Mouse (Mus musculus): ENCODE results near the gene Cc2d1b.

Cc2d1b gene

DNA sequence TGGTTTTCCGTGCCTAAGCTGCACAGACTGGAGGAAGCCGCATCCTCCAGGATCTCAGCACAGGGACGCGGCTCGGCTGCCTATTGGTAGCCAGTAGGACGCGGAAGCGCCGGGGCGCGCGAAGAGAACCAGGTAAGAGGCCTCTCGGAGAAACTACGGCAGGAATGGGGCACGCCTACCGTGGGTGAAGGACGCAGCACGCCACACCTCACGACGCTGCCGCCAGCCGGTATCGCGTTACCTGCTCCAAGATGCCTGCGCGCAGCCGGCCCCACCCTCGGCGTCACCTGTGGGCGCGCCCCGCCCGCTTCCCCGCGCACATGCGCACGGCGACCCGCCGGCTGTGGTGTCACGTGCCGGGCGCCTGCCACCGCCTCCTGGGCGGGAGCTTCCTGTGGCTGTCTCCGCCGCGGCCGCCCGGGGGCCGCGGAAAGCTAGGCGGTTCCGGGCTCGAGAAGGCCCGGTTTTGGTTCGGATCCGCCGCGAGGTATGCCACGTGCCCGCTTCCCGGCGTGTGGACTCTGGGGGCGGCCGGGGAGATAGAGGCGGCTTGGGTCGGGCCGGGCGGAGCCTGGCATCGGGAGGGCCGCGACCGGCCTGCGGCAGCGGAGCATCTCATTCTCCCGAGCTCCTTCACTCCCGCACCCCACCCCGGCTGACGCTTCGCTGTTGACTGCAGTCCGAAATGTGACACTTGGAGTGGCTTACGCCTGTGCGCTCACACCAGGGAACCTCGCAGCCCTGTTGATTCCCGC is at the start of gene Cc2d1b:
Gene Cc2d1b (plus strand): TSS at position 354 of the 755 bp plus-strand sequence.
- peak; percentile 87 for DNase-seq

DNA sequence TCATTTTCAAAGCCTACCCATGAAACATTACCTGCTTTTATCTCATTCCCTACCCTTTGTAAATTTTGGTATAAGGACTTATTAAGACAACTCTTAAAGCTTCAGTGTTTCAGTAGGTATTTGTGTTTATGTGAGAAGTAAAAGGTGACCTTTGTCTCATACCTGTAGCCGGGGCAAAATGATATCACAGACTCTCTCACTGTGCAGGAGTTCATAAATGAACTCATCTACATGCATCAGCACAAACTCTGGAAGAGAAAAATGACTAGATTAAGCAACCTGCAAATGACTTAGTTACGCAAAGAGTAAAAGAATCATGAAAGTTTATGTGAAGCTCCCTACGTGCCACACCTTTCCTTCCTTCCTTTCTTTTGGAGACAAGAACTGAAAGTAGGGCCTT is 47.1 kb upstream of the Cc2d1b start:
- no peak for DNase-seq

DNA sequence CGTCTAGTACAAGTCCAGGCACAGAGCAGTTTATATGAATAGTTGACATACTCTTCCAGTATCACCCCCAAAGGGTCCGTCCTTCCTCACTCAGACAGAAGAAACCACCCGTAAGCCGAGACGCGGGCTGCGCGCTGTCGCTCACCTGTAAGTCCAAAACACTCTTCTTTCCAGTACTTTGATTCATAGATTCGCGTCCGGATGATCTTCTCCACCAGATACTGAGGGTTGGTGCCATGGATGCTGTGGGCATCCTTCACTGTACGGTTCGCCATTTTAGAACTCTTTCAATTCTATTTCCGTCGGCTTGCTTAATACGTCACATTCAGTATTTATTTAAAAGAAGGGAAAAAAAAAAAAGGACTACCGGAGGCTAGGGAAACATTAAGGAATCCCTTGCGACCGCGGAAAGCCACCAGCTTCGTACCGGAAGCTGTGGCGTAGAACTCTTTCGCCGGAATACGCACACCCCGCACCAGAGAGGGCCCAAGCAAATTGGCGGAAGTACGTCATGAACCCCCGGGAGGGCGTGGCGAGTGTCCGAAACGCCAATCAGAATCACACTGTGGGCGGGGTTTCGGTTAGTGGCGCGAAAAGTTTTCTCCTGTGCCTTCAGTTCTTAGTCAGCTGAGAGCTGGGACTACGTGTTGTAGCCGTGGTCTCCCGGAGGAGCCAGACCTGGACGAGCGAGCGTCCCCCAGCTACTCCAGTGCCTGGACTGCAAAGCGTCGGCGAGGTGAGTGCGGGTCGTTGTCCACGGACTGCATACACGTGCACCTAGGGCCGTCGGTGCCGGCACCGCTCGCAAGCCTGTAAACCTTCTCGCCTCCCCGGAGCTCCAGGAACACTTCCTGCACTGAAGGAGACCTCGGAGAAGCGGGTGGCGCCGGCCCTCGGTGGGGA is 40.6 kb upstream of the Cc2d1b start, which contains the start of the genes Prpf38a and Orc1:
Gene Prpf38a (minus strand): TSS at position 497 of the 903 bp plus-strand sequence.
Gene Orc1 (plus strand): TSS at position 584 of the 903 bp plus-strand sequence.
- DNase-seq: peak; percentile 95

DNA sequence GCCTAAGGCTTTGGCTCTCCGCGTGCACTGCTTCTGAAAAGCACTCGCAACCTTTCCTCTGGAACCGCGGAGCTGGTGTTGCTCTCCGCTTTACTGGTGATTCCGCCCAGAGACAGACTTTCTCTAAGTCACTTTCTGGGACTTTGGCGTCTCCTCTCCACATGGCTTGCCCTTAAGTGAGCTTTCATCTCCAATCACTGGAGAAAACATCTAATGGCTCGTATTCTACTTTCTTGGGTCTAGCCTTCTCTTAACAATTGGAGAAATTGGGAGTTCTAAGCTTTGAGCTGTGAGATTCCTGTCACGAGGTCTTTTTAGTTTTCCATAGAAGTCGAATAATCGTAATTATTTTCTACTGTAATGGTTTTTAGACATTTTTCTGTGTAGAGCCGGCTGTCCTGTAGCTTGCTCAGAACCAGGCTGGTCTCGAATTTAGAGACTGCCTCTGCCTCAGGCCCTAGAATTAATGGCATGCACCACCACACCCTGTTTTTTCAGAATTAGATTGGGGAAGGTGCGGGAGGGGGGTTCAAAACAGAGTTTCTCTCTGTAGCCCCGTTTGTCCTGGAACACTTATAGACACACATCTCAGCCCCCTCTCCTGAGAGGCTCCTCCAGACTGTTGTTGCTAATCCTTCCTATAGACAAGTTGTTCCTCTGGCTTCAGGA is 39.9 kb upstream of the Cc2d1b start:
- DNase-seq: no peak

DNA sequence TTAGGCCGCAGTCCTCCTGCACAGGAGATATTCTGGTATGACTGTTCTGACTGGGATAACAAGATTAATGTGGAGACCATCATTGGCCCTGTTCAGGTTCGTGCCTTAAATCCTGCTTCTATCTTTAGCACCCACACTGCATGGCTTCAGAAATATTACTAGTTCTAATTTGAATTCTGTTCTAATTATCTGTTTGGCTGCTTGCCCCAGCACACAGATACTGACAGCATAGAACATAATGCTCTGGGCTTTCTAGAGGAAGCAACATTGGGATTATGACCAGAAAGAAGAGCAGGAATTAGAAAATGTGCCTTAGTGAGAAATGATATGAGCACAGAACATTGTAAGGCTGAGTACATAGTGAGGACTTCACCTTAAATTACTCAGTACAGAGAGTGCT is 26.4 kb upstream of the Cc2d1b start:
- no peak for DNase-seq

DNA sequence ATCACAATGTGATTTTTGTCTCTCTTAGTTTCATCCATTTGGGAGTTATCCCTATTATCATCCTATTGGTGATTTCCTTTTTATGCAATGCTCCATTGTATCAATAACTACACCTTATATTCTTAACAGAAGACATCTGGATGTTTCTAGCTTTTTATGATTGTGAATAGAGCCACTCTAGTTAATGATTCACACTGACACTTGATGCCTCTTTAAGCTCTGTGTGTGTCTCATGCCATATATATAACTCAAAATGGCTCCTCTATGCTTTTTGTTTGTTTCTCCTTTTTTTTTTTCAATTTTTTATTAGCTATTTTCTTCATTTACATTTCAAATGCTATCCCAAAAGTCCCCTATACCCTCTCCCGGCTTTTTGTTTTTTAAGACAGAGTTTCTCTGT is 24.0 kb upstream of the Cc2d1b start:
- DNase-seq: no peak

DNA sequence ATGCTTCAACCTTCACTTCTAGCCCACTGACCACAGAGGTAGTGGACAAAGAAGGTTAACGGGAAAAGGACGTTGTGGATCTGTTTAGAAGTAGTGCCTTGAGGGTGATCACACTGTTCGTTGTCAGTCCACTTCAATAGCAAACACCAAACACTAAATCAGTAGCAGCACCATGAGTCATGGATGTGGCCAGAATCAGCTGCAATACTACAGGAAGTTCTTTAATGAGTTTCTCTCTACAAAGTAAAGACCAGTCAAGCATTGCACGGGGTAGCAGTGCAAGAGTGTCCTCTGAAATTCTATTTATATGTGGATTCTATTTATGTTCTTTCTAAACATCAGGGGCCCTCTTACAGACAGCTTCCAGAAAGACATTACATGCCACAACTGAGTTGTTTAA is 21.4 kb upstream of the Cc2d1b start:
- DNase-seq: no peak

DNA sequence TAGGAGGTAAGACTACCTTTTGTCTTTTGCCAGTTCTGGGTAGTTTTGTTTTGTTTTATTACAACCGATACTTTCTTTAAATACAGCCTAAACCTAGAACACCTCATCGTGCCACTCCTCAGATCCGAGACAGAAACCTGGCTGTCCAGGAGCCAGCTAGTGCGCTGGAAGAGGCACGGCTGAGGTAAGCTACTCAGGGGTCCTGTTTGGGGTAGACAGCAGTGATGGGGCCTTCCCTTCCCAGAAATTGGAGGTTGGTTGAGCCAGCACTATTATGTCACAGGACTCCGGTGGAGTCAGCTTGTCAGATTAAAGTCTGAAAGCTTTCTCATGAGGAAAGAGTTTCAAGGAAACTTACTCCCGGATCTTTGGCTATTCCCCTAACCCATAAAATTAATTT is 17.9 kb upstream of the Cc2d1b start:
- no peak for DNase-seq

DNA sequence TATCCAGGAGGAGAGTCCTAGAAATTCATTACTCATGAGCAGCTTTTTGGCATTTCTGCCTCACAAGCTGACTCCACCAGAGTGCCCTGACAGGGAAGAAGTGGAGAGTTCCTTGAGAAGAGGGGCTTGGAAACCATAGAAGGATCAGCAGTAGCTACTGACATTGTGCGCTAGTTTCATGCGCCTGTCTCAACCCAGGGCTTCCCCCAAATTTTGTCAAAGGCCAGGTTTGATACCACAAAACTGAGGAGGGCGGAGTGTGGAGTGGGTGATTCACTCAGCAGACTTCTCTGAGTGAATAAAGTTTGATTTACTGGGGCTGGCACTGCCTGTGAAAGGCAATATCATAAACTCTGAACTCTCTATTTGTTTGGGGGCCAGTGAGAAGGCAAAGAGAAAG is 11.1 kb upstream of the Cc2d1b start:
- no peak for DNase-seq

DNA sequence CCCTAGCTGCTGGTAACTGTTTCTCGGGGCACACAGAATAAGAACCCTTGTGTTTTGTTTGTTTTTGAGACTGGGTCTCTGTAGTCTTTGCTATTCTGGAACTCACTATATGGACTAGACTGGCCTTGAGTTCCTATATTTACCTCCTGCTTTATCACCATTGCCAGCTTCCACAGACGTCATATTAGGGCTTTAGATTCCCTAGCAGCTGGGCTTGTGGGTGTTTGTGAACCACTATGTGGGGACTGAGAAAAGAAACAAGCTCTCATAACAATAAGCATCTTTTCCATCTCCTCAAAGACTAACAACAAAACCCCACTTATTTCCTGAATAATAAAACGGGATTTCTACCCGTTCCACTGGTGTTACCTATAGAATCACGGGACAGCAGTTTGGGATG is 8.8 kb upstream of the Cc2d1b start:
- no peak for DNase-seq

DNA sequence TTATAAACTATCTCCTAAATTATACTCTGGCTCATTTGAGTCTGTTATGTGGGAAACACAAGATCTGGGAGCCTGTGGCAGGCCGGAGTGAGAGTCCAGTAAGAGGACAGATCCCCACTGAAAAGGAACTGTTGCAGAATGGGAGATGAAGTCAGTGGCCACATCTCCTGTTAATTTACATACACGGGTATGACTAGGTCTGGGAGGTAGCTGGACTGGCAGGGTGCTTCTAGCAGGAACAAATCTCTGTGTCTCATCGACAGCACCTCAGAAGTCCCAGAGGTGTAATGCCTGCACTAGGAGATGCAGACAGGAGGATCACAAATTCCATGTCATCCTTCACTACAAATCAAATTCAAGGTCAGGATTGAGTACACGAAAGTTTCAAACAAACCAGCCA is 1.2 kb upstream of the Cc2d1b start:
- DNase-seq: no peak

DNA sequence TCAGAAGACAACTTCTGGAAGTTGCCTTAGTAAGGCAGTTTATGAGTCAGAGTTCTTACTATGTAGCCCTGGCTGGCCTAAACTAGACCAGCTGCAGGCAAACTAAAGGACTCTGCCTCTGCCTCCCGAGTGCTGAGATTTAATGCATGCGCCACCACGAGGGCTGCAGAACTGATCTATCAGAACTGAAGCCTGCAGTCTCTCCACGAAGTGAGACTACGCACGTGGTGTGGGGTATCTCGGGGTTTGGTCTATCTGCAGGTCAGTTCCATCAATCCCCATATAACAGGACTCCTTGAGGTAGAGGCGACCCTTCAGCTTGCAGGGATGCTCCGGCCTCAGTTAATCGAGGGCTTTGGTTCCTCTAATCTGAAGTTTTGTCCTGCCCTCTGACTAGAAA is 575 bp upstream of the Cc2d1b start:
- DNase-seq: peak; percentile 39

DNA sequence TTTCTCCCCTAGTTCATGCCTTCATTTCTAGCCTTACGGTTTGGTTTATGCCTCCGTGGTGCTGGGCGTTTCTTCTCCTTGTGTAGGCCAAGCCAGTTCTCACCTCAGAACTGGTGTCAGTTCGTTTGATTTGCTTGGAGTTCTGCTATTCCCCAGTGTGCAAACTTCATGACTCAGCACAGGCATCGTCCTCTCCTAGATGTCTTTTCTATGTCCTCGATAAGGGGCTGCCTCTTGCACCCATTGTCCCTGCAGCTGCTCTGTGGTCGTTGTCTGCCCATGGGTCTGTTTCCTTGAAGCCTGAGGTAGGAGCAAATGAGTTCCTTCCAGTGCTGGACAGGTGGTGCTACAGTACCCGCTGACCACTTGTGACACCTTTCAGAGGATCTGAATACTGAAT is 796 bp downstream of the Cc2d1b start:
- no peak for DNase-seq

DNA sequence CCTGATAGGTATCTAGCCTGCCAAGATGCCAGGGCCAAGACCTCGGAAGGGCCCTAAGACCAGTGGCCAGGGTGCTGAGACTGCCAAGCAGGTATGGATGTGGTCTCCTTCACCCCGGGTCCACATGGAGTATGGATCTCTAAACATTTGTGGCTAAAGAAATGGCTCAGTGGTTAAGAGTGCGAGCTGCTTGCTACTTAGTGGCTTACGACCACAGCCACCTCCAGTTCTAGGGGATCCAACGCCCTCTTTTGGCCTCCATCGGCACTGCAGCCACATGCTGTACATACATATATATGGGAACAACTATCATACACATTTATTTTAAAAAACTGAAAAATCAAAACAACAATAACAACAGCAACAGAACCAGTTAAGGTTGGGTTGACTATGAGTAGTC is 1.8 kb downstream of the Cc2d1b start:
- DNase-seq: no peak

DNA sequence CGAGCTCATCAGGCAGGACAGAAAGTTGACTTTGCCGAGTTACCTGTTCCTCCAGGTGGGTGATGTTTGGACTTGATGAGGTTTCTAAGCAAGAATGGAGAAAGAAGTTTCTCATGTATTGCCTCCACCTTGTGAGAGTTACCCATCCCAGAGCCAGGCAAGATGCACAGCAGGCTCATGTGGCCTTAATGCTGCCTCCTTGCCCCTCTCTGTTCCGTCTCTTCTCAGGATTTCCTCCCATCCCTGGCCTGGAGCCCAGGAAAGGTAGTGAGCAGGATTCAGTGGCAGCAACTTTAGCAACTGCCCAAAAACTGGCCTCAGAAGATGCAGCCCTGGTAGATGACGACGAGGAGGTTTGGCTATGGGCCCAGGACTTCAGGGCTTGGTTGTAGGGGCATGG is 7.3 kb downstream of the Cc2d1b start:
- DNase-seq: no peak

DNA sequence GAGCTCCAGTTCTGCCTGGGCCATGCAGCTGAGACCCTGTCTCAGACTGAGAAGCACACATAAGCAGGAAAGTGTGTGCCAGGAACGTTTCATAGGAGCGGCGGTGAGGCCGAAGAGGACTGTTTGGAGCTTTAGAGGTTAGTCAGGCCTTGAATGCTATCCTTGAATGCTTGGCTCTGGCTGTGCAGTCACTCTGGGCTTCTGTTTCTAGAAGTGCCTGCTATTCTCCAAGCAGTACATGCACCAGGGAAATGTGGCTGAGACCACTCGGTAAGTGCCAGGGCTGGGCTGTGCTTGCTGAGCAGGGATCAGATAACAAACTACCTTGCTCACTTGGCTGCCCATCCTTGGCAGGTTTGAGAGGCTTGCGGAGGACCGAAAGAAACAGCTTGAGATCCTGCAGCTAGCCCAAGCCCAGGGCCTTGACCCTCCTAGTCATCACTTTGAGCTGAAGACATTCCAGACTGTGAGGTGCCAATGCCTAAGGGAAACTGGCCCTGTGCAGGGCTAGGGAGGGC is 9.7 kb downstream of the Cc2d1b start:
- no peak for DNase-seq

DNA sequence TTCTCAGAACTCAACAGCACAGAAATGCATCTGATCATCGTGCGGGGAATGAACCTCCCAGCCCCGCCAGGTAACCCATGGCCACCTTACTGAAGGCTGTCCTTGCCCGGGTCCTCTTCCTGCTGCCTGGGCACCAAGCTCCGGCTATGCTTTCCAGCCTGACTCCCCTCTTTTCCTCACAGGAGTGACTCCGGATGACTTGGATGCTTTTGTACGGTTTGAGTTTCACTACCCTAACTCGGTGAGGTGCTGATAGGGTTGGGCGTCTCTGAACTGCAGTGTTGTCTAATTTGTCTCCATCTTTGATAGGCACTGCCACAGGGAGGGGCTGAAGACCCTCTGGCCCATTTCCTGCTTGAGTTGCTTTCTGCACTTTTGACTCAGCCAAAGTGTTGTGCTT is 10.4 kb downstream of the Cc2d1b start:
- no peak for DNase-seq

DNA sequence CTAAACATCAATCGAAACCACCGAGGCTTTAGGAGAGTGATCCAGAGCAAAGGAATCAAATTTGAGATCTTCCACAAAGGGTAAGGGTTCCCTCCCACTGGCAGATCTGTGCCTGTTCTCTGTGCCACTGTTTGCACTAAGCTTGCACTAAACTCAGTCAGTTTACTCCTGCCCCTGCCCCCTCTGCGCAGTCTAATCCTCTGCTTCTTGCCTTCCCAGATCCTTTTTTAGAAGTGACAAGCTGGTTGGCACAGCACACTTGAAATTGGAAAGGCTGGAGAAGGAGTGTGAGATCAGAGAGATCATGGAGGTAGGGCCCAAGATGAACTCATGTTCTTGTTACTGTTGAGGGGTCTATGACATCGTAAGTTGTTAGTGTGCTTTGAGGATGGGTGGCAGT is 11.9 kb downstream of the Cc2d1b start:
- DNase-seq: no peak

DNA sequence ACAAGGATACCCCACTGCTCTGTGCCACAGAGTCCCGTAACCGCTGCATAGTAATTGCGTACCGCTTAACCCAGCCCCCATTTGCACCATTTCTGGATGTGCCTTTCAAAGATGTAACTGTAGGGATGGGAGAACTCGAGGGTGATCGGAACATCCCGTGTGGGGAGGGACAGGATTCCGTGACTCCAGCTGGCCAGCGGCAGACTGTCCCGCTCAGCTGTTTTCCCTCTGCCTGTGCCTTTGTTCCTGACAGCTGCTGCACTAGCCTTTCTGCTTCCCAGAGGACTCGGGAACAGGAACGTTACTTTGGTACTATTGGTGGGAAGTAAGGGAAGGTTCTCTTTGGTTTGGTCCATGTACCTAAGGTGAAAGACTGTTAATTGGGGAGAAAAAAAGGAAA is 14.0 kb downstream of the Cc2d1b start:
- DNase-seq: no peak

DNA sequence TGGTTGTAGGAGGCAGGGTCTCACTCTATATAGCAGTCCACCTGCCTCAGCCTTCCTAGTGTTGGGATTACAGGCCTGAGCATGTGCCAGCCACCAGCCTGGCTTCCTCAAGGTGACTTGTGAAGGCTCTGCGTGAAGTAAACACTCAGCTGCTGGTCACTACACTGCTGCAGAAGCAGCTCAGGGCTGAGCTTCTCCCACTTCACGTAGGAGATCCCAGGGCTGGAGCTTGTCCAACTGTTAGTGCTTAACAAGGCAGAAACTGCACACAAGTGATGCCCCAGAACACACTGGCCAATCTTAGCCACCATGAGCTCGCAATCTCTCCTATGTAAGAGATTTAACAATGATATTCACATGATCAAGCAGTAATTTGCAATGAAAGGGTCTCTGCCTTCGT is 15.0 kb downstream of the Cc2d1b start:
- DNase-seq: no peak

DNA sequence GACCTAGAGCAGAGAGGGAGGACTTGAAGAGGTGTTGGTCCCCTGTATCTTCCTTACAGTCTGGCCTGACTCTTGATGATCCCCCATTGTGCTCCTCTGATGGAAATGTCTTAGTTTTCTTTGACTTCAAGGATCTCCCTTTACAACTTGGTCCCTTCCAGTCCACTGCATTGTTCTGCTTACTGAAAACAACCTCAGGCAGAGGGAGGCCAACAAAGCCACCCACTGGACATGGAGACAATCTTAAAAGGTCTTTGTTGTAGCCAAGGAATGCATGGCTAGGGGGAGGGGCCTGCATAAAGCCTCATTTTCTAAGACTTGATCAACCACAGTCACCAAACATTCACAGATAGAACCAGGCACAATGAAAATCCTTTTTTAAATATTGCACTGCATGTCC is 15.4 kb downstream of the Cc2d1b start:
- DNase-seq: no peak

DNA sequence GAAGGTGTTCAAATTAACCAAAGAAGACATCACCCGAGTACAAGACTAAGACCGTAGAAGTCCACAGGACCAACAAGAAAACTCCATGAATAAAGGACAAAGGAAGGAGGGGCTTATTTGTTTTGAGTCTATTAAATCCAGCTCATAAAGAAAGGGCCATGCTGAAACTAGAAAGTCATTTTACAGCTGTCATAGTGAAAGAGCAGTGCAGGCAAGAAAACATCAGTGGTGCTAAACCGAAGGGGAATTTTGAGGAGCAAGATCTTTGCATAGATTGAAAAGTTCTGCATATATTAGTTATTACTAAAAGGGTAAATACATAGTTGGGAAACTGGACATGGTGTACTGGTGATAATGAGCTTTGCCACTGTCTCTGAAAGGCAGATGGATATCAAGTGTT is 18.0 kb downstream of the Cc2d1b start:
- DNase-seq: no peak

DNA sequence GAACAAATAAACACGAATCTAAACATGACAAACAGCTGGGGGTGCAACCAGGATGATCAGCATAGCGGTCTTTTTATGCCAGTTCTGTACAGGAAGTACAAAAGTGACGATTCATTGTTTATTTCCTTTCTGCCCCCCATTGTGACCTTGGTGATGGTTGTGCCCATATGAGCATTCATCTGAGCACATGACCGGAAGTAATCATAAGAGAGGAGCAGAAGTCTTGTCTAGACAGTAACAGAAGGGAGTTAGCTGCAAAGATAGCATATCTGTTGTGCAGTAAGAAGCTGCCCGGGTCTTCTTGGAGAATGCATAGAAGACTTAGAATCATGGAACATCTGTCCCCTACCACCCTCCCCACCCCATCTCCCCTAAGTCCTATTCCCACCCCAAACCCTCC is 19.0 kb downstream of the Cc2d1b start:
- no peak for DNase-seq

Measured in right cerebral cortex, postnatal 4 days (tissue).